Mouse (Mus musculus) E14TG2a.4 (cell line): ENCODE data around the gene Hist1h2be.
"Not testable (repeated sequence)": the region's sequence is repeated elsewhere in the genome, so short reads cannot be mapped to it uniquely, and the experiment has no call there.

Experiments used
- H3K27me3 ChIP-seq: 2 replicates; pipeline ENCODE4 v1.6.1; 2014; ENCODE audit warnings: low read length, control low read depth; ENCODE audit not compliant: insufficient read depth
- H3K36me3 ChIP-seq: 2 replicates; pipeline ENCODE4 v1.6.1; 2014; ENCODE audit warnings: low read length, control low read depth; ENCODE audit not compliant: insufficient read depth
- H3K4me1 ChIP-seq: replicated peaks from 2 replicates; pipeline ENCODE4 v1.6.1; 2014; ENCODE audit warnings: low read depth, low read length, control low read depth
- H3K4me3 ChIP-seq: replicated peaks from 2 replicates; pipeline ENCODE4 v1.5.1; 2014; ENCODE audit warnings: mild to moderate bottlenecking, low read length
- H3K9me3 ChIP-seq: 2 replicates; pipeline ENCODE4 v1.6.1; 2014; ENCODE audit warnings: low read length, control low read depth
- CTCF ChIP-seq: conservative IDR thresholded peaks from 2 replicates; pipeline ENCODE4 v1.5.1; 2014; ENCODE audit warnings: low read length
- NANOG ChIP-seq: IDR thresholded peaks from 2 replicates; pipeline ENCODE4 v1.6.1; 2014; ENCODE audit warnings: borderline replicate concordance, low read length, mixed read lengths
- POU5F1 ChIP-seq: IDR thresholded peaks from 2 replicates; pipeline ENCODE4 v1.6.1; 2014; ENCODE audit warnings: low read length, borderline replicate concordance

Hist1h2be gene

GRCm38 (mm10) chr13:23576351-23576881 lies 44.5 kb downstream of the Hist1h2be start:
- Histone ChIP-seq H3K9me3 (no peaks in the 10 kb centered on the region), H3K4me3 (peak overlapping the region; percentile 78), H3K4me1 (peaks cover 34% of the 10 kb centered on the region), H3K36me3 (no peaks in the 10 kb centered on the region), H3K27me3 (no peaks in the 10 kb centered on the region)
- TF ChIP-seq CTCF (no peak), NANOG (no peak), POU5F1 (no peak)

- not testable (repeated sequence) for H3K27me3 ChIP-seq, H3K9me3 ChIP-seq, H3K36me3 ChIP-seq
- peaks cover 32% of the 10 kb centered on the region for H3K4me1 ChIP-seq
- H3K4me3 ChIP-seq: peak overlapping the region; percentile 78
Measured at GRCm38 (mm10) chr13:23575864-23576313, 45.0 kb downstream of the Hist1h2be start.

- no peaks in the 10 kb centered on the region for H3K27me3 ChIP-seq
- peaks cover 27% of the 10 kb centered on the region for H3K4me1 ChIP-seq
- H3K9me3 ChIP-seq: no peaks in the 10 kb centered on the region
- peak within 1 kb of the TSS; percentile 78 for H3K4me3 ChIP-seq
- no peaks in the 10 kb centered on the region for H3K36me3 ChIP-seq
- TF ChIP-seq CTCF (no peak), NANOG (peak; percentile 15; the same call in 1 of the 2 replicates), POU5F1 (no peak)
Measured at GRCm38 (mm10) chr13:23575271-23575851, 45.6 kb downstream of the Hist1h2be start, which contains the start of gene Hist1h3d. Gene Hist1h3d (plus strand): TSS chr13:23575763.

- peaks cover 24% of the 10 kb centered on the region for H3K4me1 ChIP-seq
- H3K9me3 ChIP-seq, H3K27me3 ChIP-seq, H3K36me3 ChIP-seq: not testable (repeated sequence)
- peak overlapping the region; percentile 78 for H3K4me3 ChIP-seq
Measured at GRCm38 (mm10) chr13:23574546-23575170, 46.3 kb downstream of the Hist1h2be start.

- H3K9me3 ChIP-seq, H3K27me3 ChIP-seq, H3K36me3 ChIP-seq: not testable (repeated sequence)
- peaks cover 24% of the 10 kb centered on the region for H3K4me1 ChIP-seq
- peak within 1 kb of the TSS; percentile 78 for H3K4me3 ChIP-seq
Measured at GRCm38 (mm10) chr13:23573898-23574524, 46.9 kb downstream of the Hist1h2be start, which contains the start of the genes Hist1h2bf and Hist1h2ad. Gene Hist1h2bf (minus strand): TSS chr13:23574196. Gene Hist1h2ad (plus strand): TSS chr13:23574381.

- Histone ChIP-seq H3K4me1 (peaks cover 24% of the 10 kb centered on the region), H3K4me3 (peak overlapping the region; percentile 65)
- H3K27me3 ChIP-seq, H3K9me3 ChIP-seq, H3K36me3 ChIP-seq: not testable (repeated sequence)
Measured at GRCm38 (mm10) chr13:23573034-23573897, 47.7 kb downstream of the Hist1h2be start.

GRCm38 (mm10) chr13:23572218-23573033 lies 48.5 kb downstream of the Hist1h2be start:
- TF ChIP-seq POU5F1: no peak
- TF ChIP-seq NANOG: no peak
- no peak for TF ChIP-seq CTCF
- H3K4me3 ChIP-seq: peak overlapping the region; percentile 69
- no peaks in the 10 kb centered on the region for H3K27me3 ChIP-seq
- H3K9me3 ChIP-seq: no peaks in the 10 kb centered on the region
- H3K4me1 ChIP-seq: peaks cover 24% of the 10 kb centered on the region
- no peaks in the 10 kb centered on the region for H3K36me3 ChIP-seq

- not testable (repeated sequence) for H3K27me3 ChIP-seq
Measured at GRCm38 (mm10) chr13:23571504-23572217, 49.3 kb downstream of the Hist1h2be start.

More at GRCm38 (mm10) chr13:23571504-23572217, 49.3 kb downstream of the Hist1h2be start:
- not testable (repeated sequence) for H3K36me3 ChIP-seq, H3K9me3 ChIP-seq
- Histone ChIP-seq H3K4me1 (peaks cover 16% of the 10 kb centered on the region), H3K4me3 (peak overlapping the region; percentile 69)
